Mouse (Mus musculus) heart, embryonic 12.5 days (tissue): Measurements from ENCODE around the gene Spats1. TPM values are rescaled to one million over a fixed set of nuclear protein-coding genes. Genes with fewer than 3 reads are reported as not detected.

Source experiments
- ATAC-seq: fragments of 200-750 bp; cut with Nextera tagmentation; 2 replicates; pipeline ENCODE4 v1.8.0; 2017; ENCODE audit warnings: moderate TSS enrichment, moderate library complexity; ENCODE audit not compliant: insufficient number of reproducible peaks, low FRiP score
- H3K27ac ChIP-seq: fragments of 300-500 bp; sonication (generic); 2 replicates; pipeline ENCODE4 v1.5.1; 2016; ENCODE audit warnings: mild to moderate bottlenecking, moderate library complexity; ENCODE audit not compliant: poor library complexity, severe bottlenecking
- H3K27me3 ChIP-seq: fragments of 300-500 bp; sonication (generic); replicated peaks from 2 replicates; pipeline ENCODE4 v1.6.1; 2016; ENCODE audit warnings: mild to moderate bottlenecking, moderate library complexity
- H3K36me3 ChIP-seq: fragments of 300-500 bp; sonication (generic); 2 replicates; pipeline ENCODE4 v1.6.1; 2016; ENCODE audit warnings: mild to moderate bottlenecking, moderate library complexity
- H3K4me1 ChIP-seq: fragments of 300-500 bp; sonication (generic); replicated peaks from 2 replicates; pipeline ENCODE4 v1.6.1; 2016; ENCODE audit warnings: mild to moderate bottlenecking
- H3K4me2 ChIP-seq: fragments of 300-500 bp; sonication (generic); 2 replicates; pipeline ENCODE4 v1.6.1; 2016; ENCODE audit warnings: mild to moderate bottlenecking, moderate library complexity
- H3K4me3 ChIP-seq: fragments of 300-500 bp; sonication (generic); 2 replicates; pipeline ENCODE4 v1.5.1; 2016; ENCODE audit warnings: mild to moderate bottlenecking
- H3K9ac ChIP-seq: fragments of 300-500 bp; sonication (generic); 2 replicates; pipeline ENCODE4 v1.6.1; 2016; ENCODE audit warnings: mild to moderate bottlenecking, moderate library complexity
- H3K9me3 ChIP-seq: fragments of 300-500 bp; sonication (generic); replicated peaks from 2 replicates; pipeline ENCODE4 v1.6.1; 2016; ENCODE audit warnings: mild to moderate bottlenecking, moderate library complexity
- WGBS: fragments of 180-500 bp; shearing (Covaris S2); methylation state at CpG from one replicate; pipeline ENCODE4 v1.1.7; 2016; 5-methylcytosine and 5-hydroxymethylcytosine counted together
- polyA plus RNA-seq: library from polyadenylated mRNA; unstranded; fragments of >200 nt; fragmentation: Nextera tagmentation; extraction: Ambion mirVana; gene quantifications from 2 replicates; pipeline ENCODE4 v1.2.1, GENCODE M21; 2016

Spats1 gene
- 0.66 and 1.1 TPM in 2 replicates for polyA plus RNA-seq

- WGBS: 6% methylated on average over 30 of the region's 30 CpGs
- H3K27me3 ChIP-seq: peaks cover 29% of the 10 kb centered on the region
- H3K36me3 ChIP-seq: no peaks in the 10 kb centered on the region
- peak within 1 kb of the TSS; percentile 71 for H3K4me2 ChIP-seq
- peak; percentile 49 for ATAC-seq
- H3K4me3 ChIP-seq: peak within 1 kb of the TSS; percentile 44
- no peak within 1 kb of the TSS; the same call in 1 of the 2 replicates for H3K9ac ChIP-seq
- H3K4me1 ChIP-seq: peaks cover 8% of the 10 kb centered on the region; the same call in 1 of the 2 replicates
- no peak within 1 kb of the TSS for H3K27ac ChIP-seq
- H3K9me3 ChIP-seq: no peaks in the 10 kb centered on the region
Measured at GRCm38 (mm10) chr17:45474669-45475465, at the start of gene Spats1. TSS of gene Spats1 (minus strand) at chr17:45475415.

- Histone ChIP-seq H3K27ac (no peak overlapping the region), H3K36me3 (peaks cover 8% of the 10 kb centered on the region; the same call in 1 of the 2 replicates), H3K9me3 (no peaks in the 10 kb centered on the region), H3K4me3 (no peak overlapping the region), H3K27me3 (peaks cover 42% of the 10 kb centered on the region), H3K4me1 (peaks cover 43% of the 10 kb centered on the region), H3K4me2 (no peak overlapping the region), H3K9ac (no peak overlapping the region)
- ATAC-seq: no peak
- 74% methylated on average over 4 of the region's 4 CpGs for WGBS
Measured at GRCm38 (mm10) chr17:45524961-45525360, 49.7 kb upstream of the Spats1 start.

- Histone ChIP-seq H3K4me2 (peak within 1 kb of the TSS; percentile 87), H3K4me1 (peaks cover 43% of the 10 kb centered on the region), H3K9ac (peak within 1 kb of the TSS; percentile 66), H3K9me3 (no peaks in the 10 kb centered on the region), H3K27ac (no peak within 1 kb of the TSS), H3K36me3 (peaks cover 23% of the 10 kb centered on the region), H3K4me3 (peak within 1 kb of the TSS; percentile 47), H3K27me3 (peaks cover 35% of the 10 kb centered on the region)
- under 1% methylated on average over 21 of the region's 21 CpGs for WGBS
- peak; percentile 60; the same call in 1 of the 2 replicates for ATAC-seq
Measured at GRCm38 (mm10) chr17:45523263-45523662, 48.0 kb upstream of the Spats1 start, which contains the start of gene Tcte1. TSS of gene Tcte1 (plus strand) at chr17:45523434.

GRCm38 (mm10) chr17:45520136-45520535, 44.9 kb upstream of the Spats1 start:
- H3K4me1 ChIP-seq: peaks cover 37% of the 10 kb centered on the region
- ATAC-seq: no peak
- peaks cover 40% of the 10 kb centered on the region for H3K36me3 ChIP-seq
- H3K4me2 ChIP-seq: no peak overlapping the region
- no peak overlapping the region for H3K9ac ChIP-seq
- no peaks in the 10 kb centered on the region for H3K9me3 ChIP-seq
- peaks cover 19% of the 10 kb centered on the region for H3K27me3 ChIP-seq
- H3K4me3 ChIP-seq: no peak overlapping the region
- H3K27ac ChIP-seq: no peak overlapping the region
- 81% methylated on average over 11 of the region's 11 CpGs for WGBS

- Histone ChIP-seq H3K36me3 (peaks cover 40% of the 10 kb centered on the region), H3K4me1 (peaks cover 37% of the 10 kb centered on the region), H3K4me3 (no peak overlapping the region), H3K9me3 (no peaks in the 10 kb centered on the region), H3K27me3 (peaks cover 8% of the 10 kb centered on the region; the same call in 1 of the 2 replicates), H3K9ac (0 out of 2 replicates have a peak overlapping the region, but pooled peaks have one; percentile 7), H3K27ac (no peak overlapping the region), H3K4me2 (no peak overlapping the region)
- no peak for ATAC-seq
- WGBS: 75% methylated on average over 12 of the region's 12 CpGs
Measured at GRCm38 (mm10) chr17:45518766-45519475, 43.7 kb upstream of the Spats1 start.

GRCm38 (mm10) chr17:45517549-45518215, 42.5 kb upstream of the Spats1 start:
- no peaks in the 10 kb centered on the region for H3K9me3 ChIP-seq
- H3K4me3 ChIP-seq: no peak overlapping the region
- ATAC-seq: no peak
- peaks cover 47% of the 10 kb centered on the region for H3K36me3 ChIP-seq
- H3K9ac ChIP-seq: no peak overlapping the region
- 86% methylated on average over 28 of the region's 28 CpGs for WGBS
- no peak overlapping the region for H3K4me2 ChIP-seq
- no peaks in the 10 kb centered on the region for H3K27me3 ChIP-seq
- peaks cover 27% of the 10 kb centered on the region for H3K4me1 ChIP-seq
- H3K27ac ChIP-seq: no peak overlapping the region

- Histone ChIP-seq H3K36me3 (peaks cover 47% of the 10 kb centered on the region), H3K9me3 (no peaks in the 10 kb centered on the region), H3K27me3 (no peaks in the 10 kb centered on the region), H3K4me2 (no peak overlapping the region), H3K27ac (no peak overlapping the region), H3K9ac (no peak overlapping the region), H3K4me3 (no peak overlapping the region), H3K4me1 (peaks cover 22% of the 10 kb centered on the region)
- no peak for ATAC-seq
- 87% methylated on average over 21 of the region's 21 CpGs for WGBS
Measured at GRCm38 (mm10) chr17:45517135-45517534, 41.9 kb upstream of the Spats1 start.

- peaks cover 50% of the 10 kb centered on the region for H3K36me3 ChIP-seq
- 28% methylated on average over 8 of the region's 8 CpGs for WGBS
Measured at GRCm38 (mm10) chr17:45516488-45516887, 41.3 kb upstream of the Spats1 start.

GRCm38 (mm10) chr17:45515806-45516205, 40.6 kb upstream of the Spats1 start:
- Histone ChIP-seq H3K9ac (no peak overlapping the region; the same call in 1 of the 2 replicates), H3K4me3 (no peak overlapping the region), H3K36me3 (peaks cover 56% of the 10 kb centered on the region), H3K27me3 (no peaks in the 10 kb centered on the region), H3K4me2 (no peak overlapping the region), H3K27ac (no peak overlapping the region), H3K9me3 (no peaks in the 10 kb centered on the region), H3K4me1 (peaks cover 10% of the 10 kb centered on the region)
- ATAC-seq: no peak
- WGBS: 73% methylated on average over 10 of the region's 10 CpGs

More at GRCm38 (mm10) chr17:45516488-45516887, 41.3 kb upstream of the Spats1 start:
- Histone ChIP-seq H3K4me3 (no peak overlapping the region), H3K27ac (no peak overlapping the region), H3K4me2 (no peak overlapping the region), H3K4me1 (peaks cover 16% of the 10 kb centered on the region), H3K9ac (no peak overlapping the region), H3K9me3 (no peaks in the 10 kb centered on the region), H3K27me3 (no peaks in the 10 kb centered on the region)
- 0 out of 2 replicates have a peak, but pooled peaks have one; percentile 14 for ATAC-seq

GRCm38 (mm10) chr17:45515204-45515726, 40.0 kb upstream of the Spats1 start:
- Histone ChIP-seq H3K27me3 (no peaks in the 10 kb centered on the region), H3K27ac (no peak overlapping the region), H3K9me3 (no peaks in the 10 kb centered on the region), H3K9ac (no peak overlapping the region), H3K4me3 (no peak overlapping the region), H3K4me2 (no peak overlapping the region), H3K4me1 (peaks cover 6% of the 10 kb centered on the region), H3K36me3 (peaks cover 57% of the 10 kb centered on the region)
- WGBS: 32% methylated on average over 15 of the region's 15 CpGs
- ATAC-seq: no peak
